Mouse (Mus musculus): ENCODE results near the gene Gstt3. TPM values are rescaled to one million over a fixed set of nuclear protein-coding genes. Genes with fewer than 3 reads are reported as not detected.

Gstt3 gene
- total RNA-seq, 2 experiments from 2014 or later = 1.8 to 2.5 TPM

Other genes starting within 250 kb of the Gstt3 start
- gene Lrrc75b, start 221.1 kb downstream of the Gstt3 start, total RNA-seq (2021) = under 1 TPM; 0.11 to 0.12 TPM
- gene Ggt1, start 219.8 kb downstream of the Gstt3 start, total RNA-seq (2021) = under 1 TPM in 1 of 2 experiments, not detected in 1; 0.78 TPM
- 1 to 10 TPM; 2.4 to 2.8 TPM for gene Ggt5, start 192.1 kb downstream of the Gstt3 start, total RNA-seq (2021)
- 1 to 10 TPM; 1.8 to 2.3 TPM for gene Susd2, start 137.4 kb downstream of the Gstt3 start, total RNA-seq (2021)
- 1 to 10 TPM; 7.7 to 8.0 TPM for gene Cabin1, start 17.1 kb downstream of the Gstt3 start, total RNA-seq (2021)
- 10 to 100 TPM; 30.6 to 38.3 TPM for gene Ddt, start 8.0 kb downstream of the Gstt3 start, total RNA-seq (2021)
- gene Gm20441, start 460 bp downstream of the Gstt3 start, total RNA-seq (2021) = not detected
- gene Gstt1, start 17.2 kb upstream of the Gstt3 start, total RNA-seq (2021) = 1 to 10 TPM; 6.0 to 8.0 TPM
- gene Gstt4, start 41.1 kb upstream of the Gstt3 start, total RNA-seq (2021) = not detected
- gene Gstt2, start 56.0 kb upstream of the Gstt3 start, total RNA-seq (2021) = 1 to 10 TPM; 2.6 to 3.4 TPM
- 100 to 1,000 TPM; 150 to 158 TPM for gene Mif, start 78.8 kb upstream of the Gstt3 start, total RNA-seq (2021)
- gene Derl3, start 112.0 kb upstream of the Gstt3 start, total RNA-seq (2021) = under 1 TPM in 1 of 2 experiments, not detected in 1; 0.38 TPM
- gene Smarcb1, start 140.2 kb upstream of the Gstt3 start, total RNA-seq (2021) = 10 to 100 TPM; 14.2 to 16.6 TPM
- gene Chchd10, start 151.7 kb upstream of the Gstt3 start, total RNA-seq (2021) = 1,000 to 10,000 TPM; 1,419 to 1,763 TPM
- gene Mmp11, start 155.1 kb upstream of the Gstt3 start, total RNA-seq (2021) = 1 to 10 TPM; 1.8 to 2.6 TPM
- gene Gm867, start 159.3 kb upstream of the Gstt3 start, total RNA-seq (2021) = not detected
- not detected for gene Vpreb3, start 161.6 kb upstream of the Gstt3 start, total RNA-seq (2021)
- gene Gm5134, start 173.1 kb upstream of the Gstt3 start, total RNA-seq (2021) = not detected